ENCODE assay signal across 8 mouse cellular contexts in genomic region chr2:45112891-45113683, GRCm38 (mm10). TPM values are rescaled to one million over a fixed set of nuclear protein-coding genes. Genes with fewer than 3 reads are reported as not detected.
DNase-seq lines count a peak whose midpoint lies in the region; ATAC-seq and TF ChIP-seq lines count a peak whose summit lies in the region.

No protein-coding gene starts in this region.

- no peaks in the 10 kb centered on the region for H3K9me3 ChIP-seq in heart, postnatal 0 days (replicated peaks; ENCODE audit: control insufficient read depth, low read length)

- H3K27ac ChIP-seq in heart, postnatal 0 days (ENCODE audit: low read depth) = peak overlapping the region; percentile 97

- H3K36me3 ChIP-seq in heart, postnatal 0 days (replicated peaks; ENCODE audit: control insufficient read depth, insufficient read depth, low read length) = no peaks in the 10 kb centered on the region

- peak; percentile 54 for TF ChIP-seq CTCF in heart, postnatal 0 days (IDR thresholded peaks at IDR 0.05; ENCODE audit: low read depth)

- H3K9ac ChIP-seq in heart, postnatal 0 days (replicated peaks; ENCODE audit: low read depth, low read length) = peak overlapping the region; percentile 99

- 5% methylated on average over 23 of the region's 25 CpGs for WGBS in heart, postnatal 0 days

- peak overlapping the region; percentile 97 for H3K4me3 ChIP-seq in heart, postnatal 0 days (ENCODE audit: low read depth, low read length)

- ATAC-seq in erythroblast, adult 5-6 weeks (replicated peaks; ENCODE audit: low FRiP score, poor library complexity, severe bottlenecking) = peak; percentile 40; the same call in 1 of the 2 replicates
- no peak for ATAC-seq in heart, postnatal 0 days (ENCODE audit: insufficient read depth, low read depth)

- DNase-seq in spleen, adult 18-20 months = peak; percentile 24 to 38
- no peak for DNase-seq in spleen, adult 12 weeks (ENCODE audit: low spot score)
- peak; percentile 79 for DNase-seq in heart, postnatal 0 days (ENCODE audit: low spot score)
- peak; percentile 55 to 66 for DNase-seq in kidney, postnatal 25 days
- DNase-seq in lung, postnatal 25 days (ENCODE audit: low spot score) = peak; percentile 58
- DNase-seq in retina, postnatal 1 day = peak; percentile 82
- DNase-seq in cerebellum, adult 18-20 months = no peak

- no peaks in the 10 kb centered on the region for H3K4me1 ChIP-seq in heart, postnatal 0 days (ENCODE audit: control insufficient read depth, insufficient read depth)

- H3K27me3 ChIP-seq in heart, postnatal 0 days (ENCODE audit: control insufficient read depth, insufficient read depth, low read length) = no peaks in the 10 kb centered on the region

- H3K4me2 ChIP-seq in heart, postnatal 0 days (ENCODE audit: low read depth, low read length) = peak overlapping the region; percentile 80

- no peak for TF ChIP-seq EP300 in heart, postnatal 0 days (IDR thresholded peaks at IDR 0.05; ENCODE audit: low read depth)

RNA-seq across cellular contexts. Expression of gene Zeb2, which starts 4.1 kb away (rescaled TPM):
- 33.2 and 42.6 TPM in 2 replicates for total RNA-seq in erythroblast, adult 5-6 weeks (2015; ENCODE audit: low replicate concordance)
- total RNA-seq in erythroblast, adult 5-6 weeks (2017; ENCODE audit: low replicate concordance) = 39.3 and 42.8 TPM in 2 replicates
- total RNA-seq in heart, postnatal 0 days (2014; rRNA removed; ENCODE audit: low replicate concordance) = 36.4 and 41.2 TPM in 2 replicates
- polyA plus RNA-seq in heart, postnatal 0 days (2015; fragmentation: Nextera tagmentation; extraction: Ambion mirVana) = 13.4 and 13.6 TPM in 2 replicates

Comparison
In these comparisons a context has a peak if more than half of its experiments do, and no peak if none do; other contexts are left out.
1. DNase-seq: peak in spleen, adult 18-20 months (2 of 2), heart, postnatal 0 days (single experiment), kidney, postnatal 25 days (2 of 2), lung, postnatal 25 days (single experiment) and retina, postnatal 1 day (single experiment); none in spleen, adult 12 weeks (single experiment) and cerebellum, adult 18-20 months (0 of 2).